Mouse (Mus musculus) C2C12 (cell line): ENCODE data around the gene Morc3.
"Not testable (repeated sequence)": the region's sequence is repeated elsewhere in the genome, so short reads cannot be mapped to it uniquely, and the experiment has no call there.

Experiments used
- CTCF ChIP-seq: IDR thresholded peaks from one replicate; pipeline ENCODE4 v1.5.1; 2011; ENCODE audit not compliant: control insufficient read depth, insufficient read depth, insufficient read length
- FOSL1 ChIP-seq: IDR thresholded peaks from one replicate; pipeline ENCODE4 v1.8.0; 2011; ENCODE audit warnings: mild to moderate bottlenecking, low read length; ENCODE audit not compliant: poor library complexity, insufficient read depth, severe bottlenecking
- MAX ChIP-seq: IDR thresholded peaks from one replicate; pipeline ENCODE4 v1.6.1; 2011; ENCODE audit warnings: mild to moderate bottlenecking, control low read depth
- MYOG ChIP-seq: IDR thresholded peaks from one replicate; pipeline ENCODE4 v1.6.1; 2011; ENCODE audit not compliant: control insufficient read depth, insufficient read length; ENCODE audit errors: extremely low read depth
- USF1 ChIP-seq: IDR thresholded peaks from one replicate; pipeline ENCODE4 v1.6.1; 2011; ENCODE audit warnings: low read depth, mild to moderate bottlenecking, control low read depth, moderate library complexity

DNA sequence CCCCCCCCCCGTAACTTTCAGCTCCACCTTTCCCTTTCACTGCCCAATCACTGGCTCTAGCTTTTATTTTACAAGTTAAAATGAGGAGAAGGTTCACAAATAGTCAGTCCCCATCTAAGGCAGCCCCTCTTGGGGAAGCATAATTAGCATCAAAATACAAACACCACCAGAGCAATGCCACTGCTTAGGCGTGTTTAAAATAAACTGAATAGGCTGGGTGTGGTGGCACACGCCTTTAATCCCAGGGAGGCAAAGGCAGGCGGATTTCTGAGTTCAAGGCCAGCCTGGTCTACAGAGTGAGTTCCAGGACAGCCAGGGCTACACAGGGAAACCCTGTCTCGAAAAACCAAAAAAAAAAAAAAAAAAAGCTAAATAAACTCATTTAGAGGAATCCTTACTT lies 5.4 kb upstream of the Morc3 start:
- TF ChIP-seq MAX, CTCF, USF1, MYOG, FOSL1: not testable (repeated sequence)
